Mouse (Mus musculus): ENCODE results near the gene Hmgcll1.

Hmgcll1 gene

GRCm38 (mm10) chr9:76014631-76015531, at the start of gene Hmgcll1:
Gene Hmgcll1, plus strand, starts transcription at chr9:76014855.
- DNase-seq: peak; percentile 70

GRCm38 (mm10) chr9:75980097-75980496, 34.6 kb upstream of the Hmgcll1 start:
- no peak for DNase-seq

DNA sequence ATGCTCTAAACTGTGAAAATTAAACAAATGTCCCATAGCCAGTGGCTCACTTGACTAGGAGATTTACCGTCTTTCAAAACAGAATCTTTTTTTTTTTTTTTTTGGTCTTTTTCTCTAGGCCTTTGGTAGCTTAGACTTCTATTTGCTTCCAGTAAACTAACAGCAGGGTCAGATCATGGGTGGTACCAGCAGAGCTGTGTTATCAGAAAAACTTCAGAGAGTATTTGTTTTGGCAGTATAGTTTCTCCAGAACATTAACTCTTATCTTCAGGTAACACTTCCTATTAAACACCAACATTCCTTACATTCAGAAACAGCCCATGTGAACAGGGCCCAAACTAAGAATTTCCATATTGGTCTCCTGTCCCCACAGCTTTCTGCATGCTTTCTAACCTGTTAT, 33.5 kb upstream of the Hmgcll1 start:
- DNase-seq: no peak

GRCm38 (mm10) chr9:75989491-75989890, 25.2 kb upstream of the Hmgcll1 start:
- no peak for DNase-seq

DNA sequence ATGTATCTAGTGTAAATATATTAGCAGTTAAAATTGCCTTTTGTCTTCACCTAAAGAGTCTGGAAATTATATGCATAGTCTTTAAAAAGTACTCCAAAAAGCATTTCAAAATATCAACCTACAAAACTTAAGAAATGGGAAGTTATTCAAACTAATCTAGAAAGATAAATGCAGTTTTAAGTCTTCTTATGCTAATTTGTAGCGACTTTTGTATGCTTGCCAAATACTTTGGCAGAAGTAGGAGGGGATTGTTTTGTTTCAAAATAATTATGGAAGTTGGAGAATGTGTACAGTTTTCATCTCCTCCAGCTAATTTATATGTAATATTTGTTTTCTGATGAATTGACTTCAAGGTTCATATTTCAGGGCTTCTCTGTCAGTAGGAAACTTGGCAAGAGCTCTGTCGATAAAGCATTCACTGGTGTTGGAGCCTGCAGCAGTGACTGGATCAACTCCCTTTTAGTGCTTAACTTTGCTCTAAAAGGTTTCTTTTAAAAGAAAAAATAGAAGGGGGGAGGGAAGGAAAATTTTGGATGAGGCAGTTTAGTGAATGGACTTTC, 15.8 kb upstream of the Hmgcll1 start:
- DNase-seq: no peak

DNA sequence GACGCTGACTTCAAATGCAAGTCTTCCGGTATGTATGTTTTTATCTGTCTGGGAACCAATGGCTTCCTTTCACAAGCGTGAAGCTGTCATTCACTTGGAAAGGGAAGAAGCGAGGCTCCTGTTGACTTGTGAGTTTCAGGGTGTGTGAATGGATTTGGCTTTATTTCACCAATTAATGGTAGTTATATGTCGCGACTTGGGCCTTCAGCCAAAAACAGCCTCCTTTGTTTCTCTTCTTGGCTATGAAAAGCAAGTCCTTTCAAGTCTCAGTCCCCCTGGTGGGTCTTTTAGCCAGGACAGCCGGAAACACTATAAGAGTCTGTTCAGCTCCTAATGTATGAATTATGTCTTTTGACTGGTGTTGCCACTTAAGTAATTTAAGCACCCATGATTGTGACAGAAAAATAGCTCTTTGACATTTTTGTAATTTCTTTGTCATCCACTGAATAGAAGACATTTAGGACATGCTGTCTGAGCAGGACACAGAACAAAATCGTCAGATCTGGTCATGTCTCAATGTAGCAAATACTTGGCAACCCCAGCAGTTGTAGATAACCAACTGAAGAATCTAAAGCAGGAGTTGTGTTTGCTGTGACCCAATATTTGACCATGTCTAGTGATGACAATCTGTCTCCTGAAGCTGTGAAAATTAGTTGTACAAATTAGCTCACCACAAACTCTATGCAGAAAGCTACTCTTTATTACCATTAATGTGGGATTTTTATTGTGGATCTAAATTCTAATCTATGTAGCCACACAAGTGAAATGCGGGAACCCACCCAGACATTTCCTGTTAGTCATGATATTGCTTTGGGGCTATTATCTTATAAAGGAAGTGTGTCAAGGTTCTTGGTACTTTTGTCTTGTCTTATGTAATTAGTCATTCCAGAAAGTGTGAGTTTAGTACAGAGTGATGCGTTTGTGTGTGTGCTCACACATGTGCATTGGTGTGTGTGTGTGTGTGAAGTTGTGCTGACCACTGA, 13.5 kb upstream of the Hmgcll1 start:
- no peak for DNase-seq

GRCm38 (mm10) chr9:76003066-76003465, 11.6 kb upstream of the Hmgcll1 start:
- no peak for DNase-seq

GRCm38 (mm10) chr9:76003637-76004036, 11.0 kb upstream of the Hmgcll1 start:
- no peak for DNase-seq

- DNase-seq: no peak
Measured at GRCm38 (mm10) chr9:76007342-76007970, 7.2 kb upstream of the Hmgcll1 start.

GRCm38 (mm10) chr9:76013789-76014188, 866 bp upstream of the Hmgcll1 start:
- no peak for DNase-seq

GRCm38 (mm10) chr9:76015971-76016370, 1.3 kb downstream of the Hmgcll1 start:
- peak; percentile 84 for DNase-seq

- DNase-seq: no peak
Measured at GRCm38 (mm10) chr9:76016506-76016905, 1.9 kb downstream of the Hmgcll1 start.

GRCm38 (mm10) chr9:76023551-76023973, 8.9 kb downstream of the Hmgcll1 start:
- no peak for DNase-seq

- DNase-seq: peak; percentile 69
Measured at GRCm38 (mm10) chr9:76024277-76025246, 9.9 kb downstream of the Hmgcll1 start.

DNA sequence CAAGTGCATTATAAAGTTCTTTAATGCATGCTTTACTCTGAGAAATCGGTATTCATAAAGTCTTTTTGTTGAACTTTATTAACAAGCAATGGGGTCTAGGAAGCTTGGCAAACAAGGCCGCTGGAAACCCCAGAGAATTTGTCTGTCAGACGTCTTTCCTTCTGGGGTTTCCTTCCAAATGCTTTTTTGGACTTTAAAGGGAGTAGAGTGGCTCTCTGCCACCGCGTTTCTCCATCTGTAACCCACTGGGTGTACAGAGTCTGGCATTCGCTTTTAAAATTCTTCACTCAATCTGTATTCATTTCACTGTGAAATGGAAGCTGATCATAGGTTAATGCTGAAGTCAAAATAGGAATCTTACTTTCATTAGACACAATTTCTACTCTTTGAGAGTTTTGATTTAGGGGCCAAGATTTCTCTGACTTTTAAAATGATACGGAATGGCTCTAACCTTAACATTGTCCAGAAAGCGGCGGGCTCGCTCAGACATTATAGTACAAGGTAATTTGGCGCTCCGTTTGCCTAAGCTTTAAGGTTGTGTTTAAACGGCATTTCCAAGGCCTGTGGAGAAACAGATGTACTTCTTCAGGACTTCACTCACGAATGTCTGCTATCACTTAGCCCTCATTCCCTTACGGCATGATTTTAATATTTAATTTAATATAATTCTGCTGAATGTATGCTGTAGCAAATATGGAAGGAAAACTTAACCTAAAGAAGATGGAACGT, 15.0 kb downstream of the Hmgcll1 start:
- DNase-seq: peak; percentile 34

- DNase-seq: no peak
Measured at GRCm38 (mm10) chr9:76035058-76035457, 20.4 kb downstream of the Hmgcll1 start.

DNA sequence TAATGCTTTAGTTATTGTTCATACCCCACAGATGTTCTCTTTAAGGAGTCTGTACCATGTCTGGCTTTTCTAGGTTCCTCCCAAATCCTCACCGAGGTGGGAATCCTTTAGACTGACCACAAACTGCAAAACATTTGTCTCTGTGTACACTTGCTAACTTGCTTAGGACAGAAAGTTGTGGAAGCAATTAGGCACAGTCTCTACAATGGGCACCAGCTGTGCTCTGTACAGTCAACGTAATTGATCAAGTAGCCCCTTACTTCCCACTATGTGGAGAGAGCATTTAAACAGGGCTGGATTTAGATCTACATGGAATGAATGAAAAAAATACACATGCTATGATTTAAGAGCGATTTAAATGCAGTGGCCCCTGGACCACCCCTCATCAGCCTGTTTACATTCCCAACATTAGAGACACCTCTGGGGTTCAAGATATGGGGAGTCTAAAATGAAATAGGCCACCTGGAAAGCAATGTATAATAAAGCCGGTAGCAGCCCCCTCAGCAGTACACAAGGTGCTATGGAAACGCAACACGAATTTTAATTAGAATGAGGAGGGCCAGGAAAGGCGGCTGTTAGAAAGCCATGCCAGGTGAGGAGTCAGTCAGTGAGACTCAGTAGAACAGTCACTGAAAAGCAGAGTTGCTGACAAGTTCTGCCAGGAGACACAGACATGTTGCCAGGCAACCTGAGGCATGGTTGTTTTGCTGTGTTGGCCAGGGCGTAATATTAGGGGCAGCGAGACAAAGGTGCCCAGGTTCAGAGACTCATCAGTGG, 23.9 kb downstream of the Hmgcll1 start:
- DNase-seq: no peak

- DNase-seq: peak; percentile 27
Measured at GRCm38 (mm10) chr9:76039711-76040110, 25.1 kb downstream of the Hmgcll1 start.

- no peak for DNase-seq
Measured at GRCm38 (mm10) chr9:76043341-76043740, 28.7 kb downstream of the Hmgcll1 start.

DNA sequence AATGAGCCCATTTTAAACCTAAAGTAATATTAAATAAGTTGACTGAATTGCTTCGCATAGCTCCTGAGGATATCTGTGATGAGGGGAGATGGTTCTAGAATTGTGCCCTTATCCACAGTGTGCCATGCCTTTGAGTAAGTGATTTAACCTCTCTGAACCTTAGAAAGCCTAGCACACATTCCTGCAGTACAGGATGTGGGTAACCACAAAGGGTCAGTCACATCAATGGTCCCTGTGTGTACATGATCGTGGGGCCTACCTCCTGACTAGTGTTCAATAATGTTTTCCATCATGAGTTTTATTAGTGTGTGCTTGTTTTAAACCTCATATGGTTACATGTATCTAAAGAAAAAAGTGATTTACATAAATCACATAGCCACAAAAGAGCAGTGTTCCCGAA, 46.3 kb downstream of the Hmgcll1 start:
- DNase-seq: no peak
